Mouse (Mus musculus): ENCODE data around the gene Tomm34. TPM values are rescaled to one million over a fixed set of nuclear protein-coding genes. Genes with fewer than 3 reads are reported as not detected.

The Tomm34 gene
- 133 TPM for polyA plus RNA-seq (2017; shearing (Covaris generic))

GRCm38 (mm10) chr2:164070765-164071436 lies at the start of gene Tomm34:
TSS of gene Tomm34 (minus strand) at chr2:164071169.

GRCm38 (mm10) chr2:164070142-164070764 lies 716 bp downstream of the Tomm34 start, which contains the start of gene Stk4:
TSS of gene Stk4 (plus strand) at chr2:164070322.

GRCm38 (mm10) chr2:164025150-164025549 lies 45.8 kb downstream of the Tomm34 start, which contains the start of gene Pabpc1l:
TSS of gene Pabpc1l (plus strand) at chr2:164025450.

Other genes starting within 250 kb of the Tomm34 start
- gene Kcnk15, start 217.5 kb downstream of the Tomm34 start, polyA plus RNA-seq (2017; shearing (Covaris generic)), result not detected
- gene Rims4, start 152.5 kb downstream of the Tomm34 start, polyA plus RNA-seq (2017; shearing (Covaris generic)), result not detected
- gene Ywhab, start 76.2 kb downstream of the Tomm34 start, polyA plus RNA-seq (2017; shearing (Covaris generic)), result 131 TPM
- gene Pabpc1l, start 45.7 kb downstream of the Tomm34 start, polyA plus RNA-seq (2017; shearing (Covaris generic)), result not detected
- gene Stk4, start 847 bp downstream of the Tomm34 start, polyA plus RNA-seq (2017; shearing (Covaris generic)), result 364 TPM
- gene Kcns1, start 99.9 kb upstream of the Tomm34 start, polyA plus RNA-seq (2017; shearing (Covaris generic)), result not detected
- not detected for gene Wfdc5, start 111.6 kb upstream of the Tomm34 start, polyA plus RNA-seq (2017; shearing (Covaris generic))
- gene Wfdc12, start 119.4 kb upstream of the Tomm34 start, polyA plus RNA-seq (2017; shearing (Covaris generic)), result not detected
- not detected for gene Wfdc15a, start 129.0 kb upstream of the Tomm34 start, polyA plus RNA-seq (2017; shearing (Covaris generic))
- gene Wfdc15b, start 150.5 kb upstream of the Tomm34 start, polyA plus RNA-seq (2017; shearing (Covaris generic)), result not detected
- gene Svs2, start 167.3 kb upstream of the Tomm34 start, polyA plus RNA-seq (2017; shearing (Covaris generic)), result not detected
- gene Svs3b, start 185.5 kb upstream of the Tomm34 start, polyA plus RNA-seq (2017; shearing (Covaris generic)), result not detected
- not detected for gene Svs4, start 207.3 kb upstream of the Tomm34 start, polyA plus RNA-seq (2017; shearing (Covaris generic))
- gene Svs3a, start 218.1 kb upstream of the Tomm34 start, polyA plus RNA-seq (2017; shearing (Covaris generic)), result not detected
- gene Svs6, start 245.6 kb upstream of the Tomm34 start, polyA plus RNA-seq (2017; shearing (Covaris generic)), result not detected

Data from effector memory CD4-positive, alpha-beta T cell, adult 5 months (primary cell).